Mouse (Mus musculus): ENCODE results near the gene Fgfr1op. TPM values are rescaled to one million over a fixed set of nuclear protein-coding genes. Genes with fewer than 3 reads are reported as not detected.

Fgfr1op gene
- polyA plus RNA-seq, 1 experiment from 2014 or later: 26.4 TPM

DNA sequence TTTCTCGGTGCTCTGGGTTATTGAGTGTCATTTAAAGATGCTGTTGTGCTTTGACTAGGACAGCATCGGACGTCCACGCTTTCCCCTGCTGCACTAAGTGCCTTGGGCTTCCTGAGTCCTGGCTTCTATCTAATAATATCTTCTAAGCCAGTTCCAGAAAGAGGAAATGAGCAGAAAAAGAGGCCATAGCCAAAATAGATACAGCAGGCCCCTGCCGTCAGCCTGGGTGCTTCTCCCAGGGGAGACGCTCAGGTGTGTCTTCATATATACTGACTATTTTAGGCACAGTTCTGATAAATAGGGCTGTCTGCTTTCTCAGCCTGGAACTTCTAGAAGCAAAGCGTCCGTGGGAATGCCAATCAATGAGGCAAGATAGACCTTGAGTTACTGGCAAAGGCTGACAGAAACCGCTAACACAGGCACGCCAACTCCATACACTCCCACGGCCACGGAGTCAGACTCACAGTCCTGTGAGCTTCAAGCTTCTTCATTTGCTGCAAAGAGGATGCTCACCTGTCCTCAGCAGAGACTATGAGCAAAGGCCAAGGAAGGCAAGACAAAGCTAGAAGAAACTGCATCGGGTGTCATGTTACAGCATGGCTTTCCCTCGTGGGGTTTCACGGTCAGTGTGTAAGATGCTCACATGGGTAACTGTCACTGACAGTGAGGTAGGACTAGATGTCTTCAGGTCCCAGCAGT lies 72.9 kb downstream of the Fgfr1op start:
- Histone ChIP-seq H3K36me3 (replicated peaks) (no peaks in the 10 kb centered on the region), H3K9ac (no peak overlapping the region), H3K4me3 (no peak overlapping the region), H3K9me3 (no peaks in the 10 kb centered on the region), H3K4me2 (no peak overlapping the region), H3K4me1 (no peaks in the 10 kb centered on the region), H3K27me3 (replicated peaks) (no peaks in the 10 kb centered on the region), H3K27ac (no peak overlapping the region)
- ATAC-seq (replicated peaks): no peak
- WGBS: 87% methylated on average over 15 of the region's 15 CpGs

DNA sequence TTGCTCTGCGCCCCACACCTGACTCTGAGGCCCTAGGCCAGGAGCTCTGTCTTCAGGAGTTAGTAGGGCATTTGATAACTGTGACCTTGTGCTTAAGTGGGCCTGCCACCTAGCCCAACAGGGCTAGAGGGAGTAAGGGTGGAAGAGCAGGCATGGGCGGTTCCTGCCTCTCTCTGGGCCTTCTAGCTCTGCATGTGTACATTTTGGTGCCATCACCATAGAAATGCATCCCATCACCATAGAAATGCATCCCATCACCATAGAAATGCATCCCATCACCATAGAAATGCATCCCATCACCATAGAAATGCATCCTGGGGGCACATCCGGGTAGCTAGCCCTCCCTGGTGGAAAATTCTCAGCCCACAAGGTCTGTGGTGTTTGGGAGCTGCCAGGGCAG lies 74.3 kb downstream of the Fgfr1op start:
- H3K36me3 ChIP-seq (replicated peaks): no peaks in the 10 kb centered on the region
- no peak overlapping the region for H3K27ac ChIP-seq
- no peak overlapping the region for H3K4me3 ChIP-seq
- H3K4me1 ChIP-seq: no peaks in the 10 kb centered on the region
- H3K9me3 ChIP-seq: no peaks in the 10 kb centered on the region
- H3K9ac ChIP-seq: no peak overlapping the region
- H3K27me3 ChIP-seq (replicated peaks): no peaks in the 10 kb centered on the region
- no peak for ATAC-seq (replicated peaks)
- 79% methylated on average over 3 of the region's 3 CpGs for WGBS
- H3K4me2 ChIP-seq: no peak overlapping the region

DNA sequence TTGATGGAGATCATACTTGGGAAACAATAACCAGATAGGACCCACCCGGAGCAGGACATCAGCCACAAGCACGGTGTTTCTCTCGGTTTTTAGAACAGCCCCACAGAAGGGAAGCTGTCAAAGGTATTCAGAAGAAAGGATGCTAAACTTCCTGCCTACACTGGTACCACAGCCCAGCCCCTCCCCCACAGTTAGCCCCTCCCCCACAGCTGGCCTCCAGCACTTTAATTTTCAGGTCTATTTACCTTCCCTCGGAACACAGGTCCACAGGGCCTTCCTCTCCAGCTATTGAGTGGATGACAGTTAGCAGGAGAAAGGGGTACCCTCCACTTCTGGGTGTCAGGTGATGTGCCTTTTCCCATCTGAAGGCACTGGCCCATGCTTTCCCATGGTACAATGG lies 75.2 kb downstream of the Fgfr1op start:
- H3K36me3 ChIP-seq (replicated peaks): no peaks in the 10 kb centered on the region
- 74% methylated on average over 4 of the region's 4 CpGs for WGBS
- H3K9ac ChIP-seq: no peak overlapping the region
- no peak overlapping the region for H3K4me2 ChIP-seq
- H3K4me3 ChIP-seq: no peak overlapping the region
- no peaks in the 10 kb centered on the region for H3K4me1 ChIP-seq
- H3K9me3 ChIP-seq: no peaks in the 10 kb centered on the region
- ATAC-seq (replicated peaks): no peak
- H3K27me3 ChIP-seq (replicated peaks): no peaks in the 10 kb centered on the region
- H3K27ac ChIP-seq: no peak overlapping the region

DNA sequence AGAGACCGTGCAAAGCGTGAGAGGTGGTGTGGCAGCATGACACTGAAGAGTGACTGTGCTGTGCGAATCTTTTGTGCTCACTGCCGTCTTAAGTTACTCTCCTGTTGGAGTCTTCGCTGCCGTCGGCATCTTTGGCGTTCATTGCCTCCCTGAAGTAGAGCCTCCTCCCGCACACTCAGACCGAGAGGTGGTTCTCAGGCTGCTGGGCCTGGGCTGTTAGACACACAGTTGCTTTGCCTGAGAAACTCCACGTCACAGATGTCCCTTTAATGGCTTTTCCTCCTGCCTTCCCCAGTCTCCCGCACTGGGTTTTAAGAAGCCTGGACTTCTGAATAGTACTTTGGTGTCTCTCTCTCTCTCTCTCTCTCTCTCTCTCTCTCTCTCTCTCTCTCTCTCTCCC lies 76.3 kb downstream of the Fgfr1op start:
- no peaks in the 10 kb centered on the region for H3K36me3 ChIP-seq (replicated peaks)
- H3K27ac ChIP-seq: no peak overlapping the region
- H3K4me1 ChIP-seq: no peaks in the 10 kb centered on the region
- H3K9ac ChIP-seq: no peak overlapping the region
- no peak for ATAC-seq (replicated peaks)
- no peaks in the 10 kb centered on the region for H3K27me3 ChIP-seq (replicated peaks)
- no peak overlapping the region for H3K4me3 ChIP-seq
- 68% methylated on average over 12 of the region's 12 CpGs for WGBS
- H3K4me2 ChIP-seq: no peak overlapping the region
- H3K9me3 ChIP-seq: no peaks in the 10 kb centered on the region

DNA sequence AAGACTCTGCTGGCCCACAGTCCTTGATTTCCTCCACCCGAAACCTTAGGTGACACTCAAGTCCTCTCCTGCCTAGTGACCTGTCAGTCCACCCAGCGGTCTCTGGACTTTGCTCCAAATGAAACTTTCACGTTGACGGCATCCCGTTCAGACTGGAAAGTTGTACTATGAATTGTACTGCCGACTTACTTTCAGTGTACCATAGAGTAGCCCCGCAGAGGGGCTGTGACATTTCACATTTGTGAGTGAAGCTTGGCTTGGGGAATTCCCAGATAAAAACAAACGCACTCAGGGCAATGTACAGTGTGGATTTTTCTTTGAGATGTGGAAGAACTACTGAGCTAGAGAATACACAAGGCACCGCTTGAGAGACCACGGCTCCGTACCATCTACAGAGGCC lies 76.9 kb downstream of the Fgfr1op start:
- H3K4me1 ChIP-seq: no peaks in the 10 kb centered on the region
- no peak for ATAC-seq (replicated peaks)
- H3K27me3 ChIP-seq (replicated peaks): no peaks in the 10 kb centered on the region
- 89% methylated on average over 11 of the region's 11 CpGs for WGBS
- H3K36me3 ChIP-seq (replicated peaks): no peaks in the 10 kb centered on the region
- no peak overlapping the region for H3K27ac ChIP-seq
- no peak overlapping the region for H3K4me2 ChIP-seq
- H3K9me3 ChIP-seq: no peaks in the 10 kb centered on the region
- no peak overlapping the region for H3K9ac ChIP-seq
- H3K4me3 ChIP-seq: no peak overlapping the region

DNA sequence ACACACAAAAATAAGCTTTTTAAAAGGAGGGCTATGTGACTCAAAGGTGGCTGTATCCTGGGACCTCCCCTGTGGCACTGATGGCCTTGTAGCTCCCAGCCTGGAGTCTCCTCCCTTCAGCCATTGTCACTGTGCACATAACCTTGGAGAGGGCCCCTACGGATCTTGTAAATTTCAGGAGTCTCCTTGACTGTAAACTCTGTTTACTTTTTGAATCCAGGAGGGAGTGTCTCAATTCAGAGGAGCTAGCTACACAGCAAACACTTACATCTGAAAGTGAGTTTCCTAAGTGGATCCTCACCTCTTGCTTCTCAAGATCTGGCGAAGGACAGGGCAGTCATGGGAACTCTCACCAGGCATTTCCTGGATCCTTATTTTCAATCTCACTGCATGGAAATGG lies 78.8 kb downstream of the Fgfr1op start:
- no peak for ATAC-seq (replicated peaks)
- Histone ChIP-seq H3K4me1 (no peaks in the 10 kb centered on the region), H3K9ac (no peak overlapping the region), H3K27me3 (replicated peaks) (no peaks in the 10 kb centered on the region), H3K4me2 (no peak overlapping the region), H3K27ac (no peak overlapping the region), H3K36me3 (replicated peaks) (no peaks in the 10 kb centered on the region), H3K4me3 (no peak overlapping the region), H3K9me3 (no peaks in the 10 kb centered on the region)
- WGBS: 80% methylated on average over 2 of the region's 2 CpGs

DNA sequence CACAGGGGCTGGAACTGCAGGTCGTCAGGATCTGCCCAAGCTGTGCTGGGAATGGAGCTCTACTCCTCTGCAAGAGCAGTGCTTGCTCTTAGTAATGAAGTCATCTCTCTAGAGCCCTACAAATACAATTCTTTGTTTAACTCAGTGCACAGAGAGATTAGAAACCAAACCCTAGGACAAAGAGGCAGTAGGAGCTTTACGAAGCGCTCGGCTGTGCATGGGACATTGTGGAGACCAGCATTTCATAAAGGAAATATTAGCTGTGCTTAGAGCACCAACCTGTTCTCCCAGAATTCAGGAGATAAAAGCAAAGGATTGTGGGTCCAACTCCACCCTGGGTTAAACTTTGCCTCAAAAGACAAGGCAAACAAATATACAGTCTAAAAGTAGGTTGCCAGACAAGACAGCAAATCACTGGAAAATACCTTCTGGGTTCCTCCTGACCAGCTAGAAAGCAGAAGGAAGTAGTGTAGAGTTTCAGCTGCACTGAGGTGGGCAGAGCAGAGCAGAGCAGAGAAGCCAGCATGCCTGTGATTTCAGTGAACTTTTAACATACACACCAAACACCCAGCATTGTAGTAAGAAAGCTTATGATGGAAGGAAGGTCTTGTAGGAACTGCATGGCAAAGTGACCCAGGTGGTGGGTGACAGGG lies 80.9 kb downstream of the Fgfr1op start:
- no peak overlapping the region for H3K9ac ChIP-seq
- 61% methylated on average over 4 of the region's 4 CpGs for WGBS
- H3K36me3 ChIP-seq (replicated peaks): no peaks in the 10 kb centered on the region
- no peaks in the 10 kb centered on the region for H3K27me3 ChIP-seq (replicated peaks)
- no peak overlapping the region for H3K4me2 ChIP-seq
- no peak overlapping the region for H3K27ac ChIP-seq
- H3K4me3 ChIP-seq: no peak overlapping the region
- H3K9me3 ChIP-seq: no peaks in the 10 kb centered on the region
- H3K4me1 ChIP-seq: no peaks in the 10 kb centered on the region
- ATAC-seq (replicated peaks): no peak

Other genes starting within 250 kb of the Fgfr1op start
- 0.51 and 0.89 TPM in 2 replicates for gene Tagap, start 239.5 kb upstream of the Fgfr1op start, polyA plus RNA-seq (2015; fragmentation: Nextera tagmentation; extraction: Ambion mirVana)
- 79.0 and 79.4 TPM in 2 replicates for gene Rsph3a, start 219.9 kb upstream of the Fgfr1op start, polyA plus RNA-seq (2015; fragmentation: Nextera tagmentation; extraction: Ambion mirVana)
- gene Gm49673, start 17.7 kb upstream of the Fgfr1op start, polyA plus RNA-seq (2015; fragmentation: Nextera tagmentation; extraction: Ambion mirVana): 0.18 and 0.61 TPM in 2 replicates
- gene Rnaset2a, start 17.4 kb upstream of the Fgfr1op start, polyA plus RNA-seq (2015; fragmentation: Nextera tagmentation; extraction: Ambion mirVana): 9.9 and 10.8 TPM in 2 replicates
- gene Ccr6, start 70.5 kb downstream of the Fgfr1op start, polyA plus RNA-seq (2015; fragmentation: Nextera tagmentation; extraction: Ambion mirVana): not detected in 2 replicates
- 263 and 274 TPM in 2 replicates for gene Mpc1, start 117.4 kb downstream of the Fgfr1op start, polyA plus RNA-seq (2015; fragmentation: Nextera tagmentation; extraction: Ambion mirVana)
- gene Sft2d1, start 145.6 kb downstream of the Fgfr1op start, polyA plus RNA-seq (2015; fragmentation: Nextera tagmentation; extraction: Ambion mirVana): 191 and 200 TPM in 2 replicates
- 19.1 and 19.9 TPM in 2 replicates for gene Prr18, start 172.0 kb downstream of the Fgfr1op start, polyA plus RNA-seq (2015; fragmentation: Nextera tagmentation; extraction: Ambion mirVana)
- gene T2, start 190.5 kb downstream of the Fgfr1op start, polyA plus RNA-seq (2015; fragmentation: Nextera tagmentation; extraction: Ambion mirVana): 0.64 and 0.97 TPM in 2 replicates